Mouse (Mus musculus) small intestine, adult 2 months (tissue): ENCODE measurements at regions not wholly inside any gene's neighbourhood (a gene's known extent, or its start where the extent isn't known, plus 50 kb on each side); places are given as distances from the start of the nearest gene placed in this dataset.

Source experiments
- CTCF ChIP-seq: fragments of 200-500 bp; IDR thresholded peaks from 2 replicates; pipeline ENCODE4 v1.5.1; 2012; ENCODE audit warnings: low read depth, mild to moderate bottlenecking, control low read depth, inconsistent platforms, low read length, moderate library complexity, mixed read lengths; ENCODE audit not compliant: insufficient replicate concordance, insufficient read length; ENCODE audit errors: extremely low read depth
- POLR2A ChIP-seq: fragments of 200-500 bp; IDR thresholded peaks from 2 replicates; pipeline ENCODE4 v1.6.1; 2012; ENCODE audit warnings: low read depth, mild to moderate bottlenecking, control low read depth, inconsistent platforms, low read length, moderate library complexity

GRCm38 (mm10) chr11:45158282-45158681 lies 541.2 kb downstream of the Ebf1 start:
- TF ChIP-seq POLR2A = no peak
- TF ChIP-seq CTCF = no peak
